Mouse (Mus musculus) forebrain, embryonic 14.5 days (tissue): ENCODE measurements around the gene Gxylt1. TPM values are rescaled to one million over a fixed set of nuclear protein-coding genes. Genes with fewer than 3 reads are reported as not detected.
"Not testable (repeated sequence)": the region's sequence is repeated elsewhere in the genome, so short reads cannot be mapped to it uniquely, and the experiment has no call there.

ENCODE experiments used
- ATAC-seq: fragments of 200-750 bp; cut with Nextera tagmentation; 2 replicates; pipeline ENCODE4 v1.8.0; 2017; ENCODE audit warnings: mild to moderate bottlenecking, moderate library complexity
- DNase-seq: peaks from one replicate; pipeline ENCODE4 v3.0.0-alpha.2; 2015; ENCODE audit warnings: low spot score
- H3K27ac ChIP-seq: fragments of 300-500 bp; sonication (generic); 2 replicates; pipeline ENCODE4 v1.5.1; 2014; ENCODE audit warnings: low read depth, mild to moderate bottlenecking, control low read depth, low read length, moderate library complexity
- H3K27me3 ChIP-seq: fragments of 300-500 bp; sonication (generic); replicated peaks from 2 replicates; pipeline ENCODE4 v1.6.1; 2014; ENCODE audit warnings: low read length, control low read depth, mixed read lengths; ENCODE audit not compliant: control insufficient read depth, insufficient read depth
- H3K36me3 ChIP-seq: fragments of 300-500 bp; sonication (generic); 2 replicates; pipeline ENCODE4 v1.6.1; 2014; ENCODE audit warnings: low read length, control low read depth; ENCODE audit not compliant: control insufficient read depth, insufficient read depth
- H3K4me1 ChIP-seq: fragments of 300-500 bp; sonication (generic); 2 replicates; pipeline ENCODE4 v1.6.1; 2014; ENCODE audit warnings: antibody characterized with exemption, low read length, control low read depth; ENCODE audit not compliant: control insufficient read depth, insufficient read depth
- H3K4me2 ChIP-seq: fragments of 300-500 bp; sonication (generic); 2 replicates; pipeline ENCODE4 v1.6.1; 2014; ENCODE audit warnings: mild to moderate bottlenecking, control low read depth, low read length
- H3K4me3 ChIP-seq: fragments of 300-500 bp; sonication (generic); 2 replicates; pipeline ENCODE4 v1.5.1; 2014; ENCODE audit warnings: low read depth, low read length, control low read depth
- H3K9ac ChIP-seq: fragments of 300-500 bp; sonication (generic); 2 replicates; pipeline ENCODE4 v1.6.1; 2014; ENCODE audit warnings: mild to moderate bottlenecking, low read length, control low read depth, moderate library complexity
- H3K9me3 ChIP-seq: fragments of 300-500 bp; sonication (generic); replicated peaks from 2 replicates; pipeline ENCODE4 v1.6.1; 2016; ENCODE audit warnings: low read length, control low read depth, mixed read lengths; ENCODE audit not compliant: control insufficient read depth
- WGBS: fragments of 180-500 bp; shearing (Covaris S2); extraction: QIAGEN DNeasy Blood & Tissue Kit; methylation state at CpG from one replicate; pipeline ENCODE4 v1.1.7; 2014; 5-methylcytosine and 5-hydroxymethylcytosine counted together
- polyA plus RNA-seq: library from polyadenylated mRNA; unstranded; fragments of >200 nt; fragmentation: Nextera tagmentation; extraction: Ambion mirVana; gene quantifications from 2 replicates; pipeline ENCODE4 v1.2.1, GENCODE M21; 2014

The Gxylt1 gene
- polyA plus RNA-seq, 1 experiment from 2014 or later = 7.8 TPM

- H3K4me3 ChIP-seq = no peak overlapping the region
- no peaks in the 10 kb centered on the region for H3K27me3 ChIP-seq
- H3K4me2 ChIP-seq = no peak overlapping the region
- no peak overlapping the region for H3K9ac ChIP-seq
- ATAC-seq (no peak), DNase-seq (no peak)
- H3K4me1 ChIP-seq = no peaks in the 10 kb centered on the region
- no peaks in the 10 kb centered on the region for H3K9me3 ChIP-seq
- peaks cover 40% of the 10 kb centered on the region for H3K36me3 ChIP-seq
- no peak overlapping the region for H3K27ac ChIP-seq
- 75% methylated on average over 8 of the region's 8 CpGs for WGBS
These were observed 21.8 kb downstream of the Gxylt1 start for GRCm38 (mm10) chr15:93253172-93253571.

DNA sequence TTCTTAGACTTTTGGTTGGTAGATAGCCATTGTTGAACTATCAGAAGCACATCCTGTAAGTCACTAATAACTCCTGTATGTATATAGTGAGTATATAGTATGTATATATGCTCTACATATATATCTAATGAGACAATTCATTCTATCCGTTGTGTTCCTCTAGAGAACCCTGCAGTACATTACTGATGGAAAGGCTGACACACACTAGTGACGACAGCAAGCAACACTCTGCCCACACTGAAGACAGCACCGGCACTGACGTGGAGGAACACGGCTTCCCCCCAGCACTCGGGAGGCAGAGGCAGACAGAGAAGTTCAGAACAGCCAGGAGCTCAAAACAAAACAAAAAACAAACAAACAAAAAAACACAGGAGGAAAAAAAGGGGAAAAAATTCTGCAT, 22.6 kb downstream of the Gxylt1 start:
- Histone ChIP-seq H3K36me3 (peaks cover 40% of the 10 kb centered on the region), H3K4me3 (no peak overlapping the region), H3K27me3 (no peaks in the 10 kb centered on the region), H3K9me3 (no peaks in the 10 kb centered on the region), H3K9ac (no peak overlapping the region), H3K4me1 (no peaks in the 10 kb centered on the region), H3K4me2 (no peak overlapping the region), H3K27ac (no peak overlapping the region)
- no peak for ATAC-seq
- 93% methylated on average over 6 of the region's 6 CpGs for WGBS
- DNase-seq = no peak

DNA sequence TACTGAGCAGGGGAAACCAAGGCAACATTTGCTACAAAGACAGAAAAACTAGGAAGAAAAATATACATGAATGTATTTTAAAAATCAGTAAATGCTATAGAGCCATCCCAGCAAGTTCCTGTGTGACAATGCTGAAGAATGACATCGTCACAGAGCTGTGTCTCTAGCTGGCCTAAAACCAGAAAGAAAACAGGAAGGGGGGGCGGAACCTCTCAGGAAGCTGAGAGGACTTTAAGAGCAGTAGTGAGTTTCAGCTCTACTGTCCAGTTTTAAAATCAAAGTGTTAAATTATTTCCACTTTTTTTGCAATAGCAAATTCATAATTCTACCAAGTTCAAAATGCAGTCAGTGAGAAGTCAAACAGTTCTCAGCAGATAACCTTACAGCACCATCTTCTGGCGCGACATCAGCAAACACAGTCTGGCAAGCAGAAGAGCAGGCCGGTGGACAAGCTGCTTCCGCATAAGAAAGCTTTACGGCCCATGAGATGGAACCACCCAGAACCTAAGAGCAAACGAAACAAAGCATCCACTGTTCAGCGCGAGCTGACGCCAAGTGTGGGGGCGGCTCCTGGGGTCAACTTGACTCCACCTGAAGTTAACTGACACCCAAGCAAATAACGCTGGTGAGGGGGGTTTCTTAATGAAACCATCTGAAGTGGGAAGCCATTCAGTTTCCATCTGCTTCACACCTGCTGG, 23.3 kb downstream of the Gxylt1 start:
- Histone ChIP-seq H3K9ac (no peak overlapping the region), H3K27ac (no peak overlapping the region), H3K36me3 (peaks cover 43% of the 10 kb centered on the region), H3K27me3 (no peaks in the 10 kb centered on the region), H3K4me1 (no peaks in the 10 kb centered on the region), H3K9me3 (no peaks in the 10 kb centered on the region), H3K4me3 (no peak overlapping the region), H3K4me2 (no peak overlapping the region)
- 84% methylated on average over 13 of the region's 13 CpGs for WGBS
- peak; percentile 10 for DNase-seq
- ATAC-seq = no peak

DNA sequence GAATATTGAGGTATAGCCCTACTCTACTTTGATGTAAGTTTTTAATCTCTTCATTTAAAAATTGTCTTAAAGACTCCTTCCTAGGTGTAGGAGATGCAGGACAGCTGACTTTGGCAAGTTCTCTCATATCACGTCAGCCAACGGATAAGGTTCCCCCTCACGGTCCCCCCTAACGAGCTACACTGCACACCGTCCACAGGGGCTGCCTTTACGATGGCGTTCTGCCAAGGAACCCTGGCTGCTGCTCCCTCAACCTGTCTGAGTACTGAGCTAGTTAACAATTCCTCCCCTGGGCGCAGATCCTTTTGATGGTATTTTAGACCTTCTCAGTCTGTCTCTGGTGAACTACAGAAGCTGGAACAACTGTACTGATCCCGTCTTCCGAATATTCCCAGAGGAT, 31.8 kb downstream of the Gxylt1 start:
- H3K9me3 ChIP-seq = no peaks in the 10 kb centered on the region
- no peak overlapping the region for H3K4me2 ChIP-seq
- peaks cover 24% of the 10 kb centered on the region for H3K36me3 ChIP-seq
- no peaks in the 10 kb centered on the region for H3K4me1 ChIP-seq
- H3K9ac ChIP-seq = no peak overlapping the region
- no peak for ATAC-seq
- H3K4me3 ChIP-seq = no peak overlapping the region
- WGBS = 48% methylated on average over 10 of the region's 10 CpGs
- DNase-seq = no peak
- no peak overlapping the region for H3K27ac ChIP-seq
- H3K27me3 ChIP-seq = no peaks in the 10 kb centered on the region

DNA sequence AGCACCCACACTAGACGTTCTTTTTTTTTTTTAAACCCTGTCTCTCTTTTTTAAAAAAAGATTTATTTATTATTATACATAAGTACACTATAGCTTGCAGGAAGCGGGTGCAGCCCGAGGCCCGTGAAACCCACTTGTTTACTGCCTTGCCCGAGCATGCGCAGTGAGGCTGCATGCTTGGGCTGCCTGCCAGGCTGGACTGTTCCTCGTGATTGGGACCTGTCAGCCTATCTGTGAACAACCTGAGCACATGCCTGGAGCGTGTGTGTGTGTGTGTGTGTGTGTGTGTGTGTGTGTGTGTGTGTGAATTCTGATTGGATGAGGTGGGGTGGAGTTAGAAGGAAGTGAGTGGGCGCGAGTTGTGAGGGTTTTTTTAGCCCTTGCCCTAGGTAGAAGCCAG, 38.5 kb downstream of the Gxylt1 start:
- H3K4me2 ChIP-seq, DNase-seq, H3K27ac ChIP-seq, H3K9me3 ChIP-seq, H3K4me1 ChIP-seq, H3K9ac ChIP-seq, H3K27me3 ChIP-seq, H3K4me3 ChIP-seq, ATAC-seq, H3K36me3 ChIP-seq: not testable (repeated sequence)
- WGBS = 95% methylated on average over 10 of the region's 10 CpGs

DNA sequence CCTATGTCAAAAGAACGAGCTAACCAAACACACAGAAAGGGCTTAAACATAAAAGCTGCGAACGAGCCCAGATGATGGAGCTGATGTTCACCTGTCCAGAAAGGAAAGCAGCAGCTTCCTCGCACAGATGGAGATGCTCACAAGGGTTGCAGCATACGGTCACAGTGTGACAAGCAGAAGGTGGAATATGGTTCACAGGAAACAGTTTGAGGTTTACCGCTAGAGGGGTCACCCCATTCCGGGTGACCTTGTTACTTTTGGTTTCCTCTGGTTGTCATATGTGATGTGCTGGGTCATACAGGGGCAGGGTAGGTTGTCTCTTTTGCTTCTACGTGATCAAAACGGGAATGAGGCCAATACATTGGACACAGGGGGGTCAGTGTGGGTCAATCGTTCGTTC, 46.0 kb downstream of the Gxylt1 start:
- Histone ChIP-seq H3K27me3 (no peaks in the 10 kb centered on the region), H3K27ac (no peak overlapping the region), H3K36me3 (no peaks in the 10 kb centered on the region), H3K9me3 (no peaks in the 10 kb centered on the region), H3K9ac (no peak overlapping the region), H3K4me3 (no peak overlapping the region), H3K4me2 (no peak overlapping the region), H3K4me1 (0 out of 2 replicates have a peak, but pooled peaks cover 3% of the 10 kb centered on the region)
- DNase-seq = no peak
- ATAC-seq = no peak
- WGBS = 88% methylated on average over 11 of the region's 11 CpGs

GRCm38 (mm10) chr15:93228375-93228774, 46.6 kb downstream of the Gxylt1 start:
- Histone ChIP-seq H3K9ac (no peak overlapping the region), H3K27ac (no peak overlapping the region), H3K9me3 (no peaks in the 10 kb centered on the region), H3K36me3 (no peaks in the 10 kb centered on the region), H3K4me1 (0 out of 2 replicates have a peak, but pooled peaks cover 3% of the 10 kb centered on the region), H3K4me2 (no peak overlapping the region), H3K4me3 (no peak overlapping the region), H3K27me3 (no peaks in the 10 kb centered on the region)
- ATAC-seq = no peak
- 91% methylated on average over 10 of the region's 10 CpGs for WGBS
- no peak for DNase-seq

GRCm38 (mm10) chr15:93227764-93228079, 47.3 kb downstream of the Gxylt1 start:
- H3K4me2 ChIP-seq = no peak overlapping the region
- 25% methylated on average over 6 of the region's 6 CpGs for WGBS
- ATAC-seq (peak; percentile 65), DNase-seq (peak; percentile 78)
- no peaks in the 10 kb centered on the region for H3K27me3 ChIP-seq
- H3K9ac ChIP-seq = no peak overlapping the region
- no peaks in the 10 kb centered on the region for H3K36me3 ChIP-seq
- H3K4me3 ChIP-seq = no peak overlapping the region
- no peak overlapping the region for H3K27ac ChIP-seq
- no peaks in the 10 kb centered on the region for H3K9me3 ChIP-seq
- 0 out of 2 replicates have a peak, but pooled peaks cover 3% of the 10 kb centered on the region for H3K4me1 ChIP-seq

DNA sequence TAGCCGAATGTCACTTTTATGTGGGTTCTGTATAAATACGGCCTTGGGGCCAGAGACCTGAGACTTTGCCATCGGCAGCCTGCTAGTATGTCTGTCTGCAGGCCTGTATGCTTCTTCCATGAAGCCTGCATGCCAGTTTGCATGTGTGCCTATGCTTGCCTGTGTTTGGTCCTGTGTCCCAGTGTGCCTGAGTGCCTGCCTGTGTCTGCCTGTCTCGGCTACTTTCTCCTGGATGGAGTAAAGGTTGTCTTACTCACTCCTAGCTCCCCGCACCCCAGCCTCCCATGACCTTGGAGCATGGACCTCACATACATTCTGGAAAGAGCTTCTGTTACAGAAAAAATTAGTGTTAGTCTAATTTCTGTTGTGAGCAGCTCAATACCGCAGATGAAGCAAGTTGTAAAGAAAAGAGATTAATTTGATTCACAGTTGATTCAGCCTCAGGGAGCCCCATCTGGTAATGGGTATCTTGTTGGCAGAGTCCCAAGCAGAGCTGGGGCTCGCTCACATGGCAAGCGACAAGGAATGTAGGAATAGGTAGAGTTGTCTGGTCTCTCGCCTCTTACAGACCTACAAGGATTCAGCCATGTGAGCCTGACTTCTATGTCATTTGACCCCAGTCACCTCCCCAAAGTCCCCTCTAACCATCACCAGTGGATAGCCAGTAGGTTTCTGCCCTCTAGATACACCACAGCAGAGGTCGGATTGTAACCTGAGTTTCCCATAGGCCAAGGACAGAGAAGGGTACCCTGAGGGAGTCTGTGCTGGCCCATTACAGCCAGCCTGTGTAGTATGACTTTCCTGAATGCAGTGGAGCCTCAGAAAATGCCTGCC, 47.8 kb downstream of the Gxylt1 start:
- WGBS = 64% methylated on average over 10 of the region's 10 CpGs
- Histone ChIP-seq H3K4me2 (no peak overlapping the region), H3K9ac (no peak overlapping the region), H3K4me3 (no peak overlapping the region), H3K36me3 (no peaks in the 10 kb centered on the region), H3K9me3 (no peaks in the 10 kb centered on the region), H3K4me1 (0 out of 2 replicates have a peak, but pooled peaks cover 3% of the 10 kb centered on the region), H3K27me3 (no peaks in the 10 kb centered on the region), H3K27ac (no peak overlapping the region)
- DNase-seq (peak; percentile 82), ATAC-seq (peak; percentile 71)
